23 mouse cellular contexts compared by ENCODE assay signal in the genomic region with DNA sequence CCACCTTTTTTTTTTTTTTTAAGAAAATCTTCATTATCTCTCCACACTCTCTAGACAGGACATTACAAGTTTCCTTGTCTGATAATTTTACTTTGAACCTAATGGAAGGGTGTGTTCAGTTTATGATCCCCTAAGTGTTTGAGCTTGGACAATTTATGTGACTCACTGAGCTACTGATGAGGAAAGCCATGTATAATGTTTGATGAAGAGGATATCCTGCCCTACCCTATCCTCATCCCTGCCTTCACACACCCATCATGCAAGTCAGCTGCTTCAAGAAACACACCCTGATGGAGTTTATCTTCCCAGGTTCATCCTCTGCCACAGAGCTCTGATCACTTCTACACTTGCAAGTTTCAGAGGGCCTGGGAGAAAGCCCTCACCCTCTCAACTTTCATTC.
DNase-seq lines count a peak whose midpoint lies in the region; ATAC-seq and TF ChIP-seq lines count a peak whose summit lies in the region.
"Had no signal": no experiment of that assay in that cellular context is flagged by ENCODE, and none has a peak within 500 bp of the region (broad histone marks: within the 10 kb centered on the region; RNA-seq: fewer than 3 reads in every experiment).

No protein-coding gene starts in this region.

- no peak overlapping the region for H3K9ac ChIP-seq in heart, adult 2 months (ENCODE audit: low read depth, low read length)
- no peak overlapping the region for H3K9ac ChIP-seq in intestine, embryonic 15.5 days
- no peak overlapping the region for H3K9ac ChIP-seq in intestine, embryonic 16.5 days (ENCODE audit: low read depth, low read length)
- H3K9ac ChIP-seq: embryonic facial prominence, embryonic 15.5 days; heart, embryonic 12.5 days; hindbrain, embryonic 12.5 days had no signal

- H3K79me2 ChIP-seq in heart, adult 2 months (replicated peaks; ENCODE audit: control insufficient read depth, insufficient read depth, low read length): no peaks in the 10 kb centered on the region

- H3K27ac ChIP-seq in heart, adult 2 months: peak overlapping the region; percentile 30; the same call in 1 of the 2 replicates
- no peak overlapping the region for H3K27ac ChIP-seq in intestine, embryonic 15.5 days
- H3K27ac ChIP-seq in intestine, embryonic 16.5 days (ENCODE audit: low read length): no peak overlapping the region
- H3K27ac ChIP-seq: embryonic facial prominence, embryonic 15.5 days; forebrain, embryonic 10.5 days; hindbrain, embryonic 12.5 days had no signal

- no peak for TF ChIP-seq EP300 in heart, adult 2 months (IDR thresholded peaks at IDR 0.05; ENCODE audit: insufficient read depth, low read depth, low read length)

- no peak for TF ChIP-seq CTCF in heart, adult 2 months (IDR thresholded peaks at IDR 0.05)

- TF ChIP-seq POLR2A in heart, adult 2 months (IDR thresholded peaks at IDR 0.05; ENCODE audit: insufficient read depth, low read depth, low read length): no peak

- intact Hi-C loops in heart, adult 2 months (cut with DNase I): no loop called here

- ATAC-seq in intestine, embryonic 15.5 days: peak; percentile 59
- no peak for ATAC-seq in intestine, embryonic 16.5 days
- no peak for ATAC-seq in megakaryocyte-erythroid progenitor cell, adult 5-6 weeks (replicated peaks; ENCODE audit: low FRiP score, low TSS enrichment, poor library complexity, severe bottlenecking)
- ATAC-seq: CD4-positive, CD25-positive, alpha-beta regulatory T cell, adult 4 months; forebrain, embryonic 14.5 days; hindbrain, embryonic 16.5 days; inflammation-experienced regulatory T-cells, adult 6 months had no signal

- no peaks in the 10 kb centered on the region for H3K27me3 ChIP-seq in heart, adult 2 months (ENCODE audit: control insufficient read depth, insufficient read depth, low read length)
- no peaks in the 10 kb centered on the region for H3K27me3 ChIP-seq in intestine, embryonic 15.5 days (replicated peaks)
- no peaks in the 10 kb centered on the region for H3K27me3 ChIP-seq in intestine, embryonic 16.5 days (replicated peaks; ENCODE audit: control insufficient read depth, insufficient read depth, low read length)
- H3K27me3 ChIP-seq: embryonic facial prominence, embryonic 15.5 days; heart, embryonic 12.5 days; hindbrain, embryonic 12.5 days had no signal

- no peak overlapping the region for H3K4me2 ChIP-seq in intestine, embryonic 15.5 days (replicated peaks)
- H3K4me2 ChIP-seq in intestine, embryonic 16.5 days (ENCODE audit: low read depth, low read length): no peak overlapping the region
- H3K4me2 ChIP-seq: embryonic facial prominence, embryonic 15.5 days; heart, embryonic 12.5 days; hindbrain, embryonic 12.5 days had no signal

- no peaks in the 10 kb centered on the region for H3K36me3 ChIP-seq in heart, adult 2 months (ENCODE audit: control insufficient read depth, insufficient read depth, low read length)
- no peaks in the 10 kb centered on the region for H3K36me3 ChIP-seq in intestine, embryonic 15.5 days
- no peaks in the 10 kb centered on the region for H3K36me3 ChIP-seq in intestine, embryonic 16.5 days (ENCODE audit: control insufficient read depth, insufficient read depth, low read length)
- H3K36me3 ChIP-seq: embryonic facial prominence, embryonic 15.5 days; forebrain, embryonic 10.5 days; G1E; heart, embryonic 12.5 days; hindbrain, embryonic 12.5 days had no signal

- H3K4me3 ChIP-seq in heart, adult 2 months: no peak overlapping the region
- no peak overlapping the region for H3K4me3 ChIP-seq in intestine, embryonic 15.5 days (replicated peaks)
- no peak overlapping the region for H3K4me3 ChIP-seq in intestine, embryonic 16.5 days (ENCODE audit: low read length)
- H3K4me3 ChIP-seq: embryonic facial prominence, embryonic 15.5 days; erythroblast, embryonic 14.5 days; forebrain, embryonic 10.5 days; heart, embryonic 12.5 days; hindbrain, embryonic 12.5 days had no signal

- DNase-seq in heart, adult 2 months: no peak
- DNase-seq in heart, postnatal 4 days: no peak
- DNase-seq in 416B (ENCODE audit: low read depth): peak; percentile 9
- peak; percentile 9 for DNase-seq in lung, postnatal 10 days
- DNase-seq: adrenal gland, adult 8-10 months; B cell, adult 2 months; cerebellum, adult 11 months; cerebellum, adult 8-10 months; cerebellum, postnatal 14 days; kidney, adult 18-20 months had no signal

- H3K9me3 ChIP-seq in intestine, embryonic 15.5 days: no peaks in the 10 kb centered on the region
- no peaks in the 10 kb centered on the region for H3K9me3 ChIP-seq in intestine, embryonic 16.5 days (ENCODE audit: control insufficient read depth, low read length)
- H3K9me3 ChIP-seq: embryonic facial prominence, embryonic 15.5 days; forebrain, embryonic 10.5 days; G1E; heart, embryonic 12.5 days; hindbrain, embryonic 12.5 days had no signal

- peaks cover 7% of the 10 kb centered on the region for H3K4me1 ChIP-seq in heart, adult 2 months (ENCODE audit: control insufficient read depth, insufficient read depth, low read length)
- H3K4me1 ChIP-seq in intestine, embryonic 15.5 days (replicated peaks): no peaks in the 10 kb centered on the region
- no peaks in the 10 kb centered on the region for H3K4me1 ChIP-seq in intestine, embryonic 16.5 days (ENCODE audit: control insufficient read depth, insufficient read depth, low read length)
- H3K4me1 ChIP-seq: embryonic facial prominence, embryonic 15.5 days; forebrain, embryonic 10.5 days; hindbrain, embryonic 12.5 days had no signal

Comparison
In these comparisons a context has a peak if more than half of its experiments do, and no peak if none do; other contexts are left out.
1. DNase-seq: peak in 416B (single experiment) and lung, postnatal 10 days (single experiment); none in heart, adult 2 months (0 of 2) and heart, postnatal 4 days (single experiment).